Mouse (Mus musculus) left cerebral cortex, postnatal 10 days (tissue): ENCODE data around the gene Gm13306. TPM values are rescaled to one million over a fixed set of nuclear protein-coding genes. Genes with fewer than 3 reads are reported as not detected.
"Not testable (repeated sequence)": the region's sequence is repeated elsewhere in the genome, so short reads cannot be mapped to it uniquely, and the experiment has no call there.

Experiments used
- DNase-seq, 2 experiments: peaks; one replicate each; pipeline ENCODE4 v3.0.0; 2021 to 2022; ENCODE audit warnings: low spot score in 2 of 2, mixed read lengths in 1 of 2; ENCODE audit errors: extremely low spot score in 1 of 2
- intact Hi-C: fragments of 180-260 bp; cut with DNase I; formaldehyde crosslinking; loops from one replicate; pipeline ENCODE4 v1.15.1; 2025
- total RNA-seq, 2 experiments: library from RNA; stranded (reverse); gene quantifications; 2 replicates each; pipeline ENCODE4 v1.2.3; 2021

Gm13306 gene
- 10 to 100 TPM; 26.7 to 40.5 TPM for total RNA-seq

GRCm38 (mm10) chr4:42153136-42153535 is at the start of gene Gm13306:
Gm13306 (plus strand) TSS chr4:42153436.
- intact Hi-C loops = not testable (repeated sequence)

GRCm38 (mm10) chr4:42114517-42114916 is 38.7 kb upstream of the Gm13306 start, which contains the start of gene Gm13304:
Gm13304 (plus strand) TSS chr4:42114817.
- intact Hi-C loops, DNase-seq: not testable (repeated sequence)

More at GRCm38 (mm10) chr4:42153136-42153535, at the start of gene Gm13306:
- not testable (repeated sequence) for DNase-seq

GRCm38 (mm10) chr4:42168503-42168902 is 15.3 kb downstream of the Gm13306 start, which contains the start of gene Gm13305:
Gm13305 (minus strand) TSS chr4:42168603.
- intact Hi-C loops, DNase-seq: not testable (repeated sequence)

- intact Hi-C loops, DNase-seq: not testable (repeated sequence)
Measured at GRCm38 (mm10) chr4:42178243-42178642, 25.0 kb downstream of the Gm13306 start.

- DNase-seq, intact Hi-C loops: not testable (repeated sequence)
Measured at GRCm38 (mm10) chr4:42183234-42184197, 30.3 kb downstream of the Gm13306 start.

- intact Hi-C loops, DNase-seq: not testable (repeated sequence)
Measured at GRCm38 (mm10) chr4:42184324-42184979, 31.2 kb downstream of the Gm13306 start.

GRCm38 (mm10) chr4:42184980-42185372 is 31.7 kb downstream of the Gm13306 start:
- intact Hi-C loops, DNase-seq: not testable (repeated sequence)

Other genes starting within 250 kb of the Gm13306 start
- gene Gm21541, start 249.8 kb upstream of the Gm13306 start, total RNA-seq = not detected
- gene Gm20878, start 211.9 kb upstream of the Gm13306 start, total RNA-seq = 10 to 100 TPM; 45.4 to 51.3 TPM
- gene Fam205a4, start 187.4 kb upstream of the Gm13306 start, total RNA-seq = 1 to 10 TPM; 3.1 to 5.7 TPM
- gene Gm21093, start 118.7 kb upstream of the Gm13306 start, total RNA-seq = 1 to 10 TPM; 4.2 to 5.8 TPM
- not detected for gene Gm3893, start 62.2 kb upstream of the Gm13306 start, total RNA-seq
- gene Gm13304, start 38.6 kb upstream of the Gm13306 start, total RNA-seq = 10 to 100 TPM in 1 of 2 experiments, 1 to 10 TPM in 1; 8.0 to 17.1 TPM
- gene Gm13305, start 15.2 kb downstream of the Gm13306 start, total RNA-seq = under 1 TPM; 0.43 to 0.99 TPM
- 1 to 10 TPM; 8.8 to 9.0 TPM for gene Gm10600, start 87.2 kb downstream of the Gm13306 start, total RNA-seq
- not detected for gene Ccl21b, start 102.3 kb downstream of the Gm13306 start, total RNA-seq
- not detected for gene Gm21953, start 140.8 kb downstream of the Gm13306 start, total RNA-seq
- gene Fam205a3, start 164.9 kb downstream of the Gm13306 start, total RNA-seq = 1 to 10 TPM in 1 of 2 experiments, not detected in 1; 1.4 TPM